Mouse (Mus musculus): ENCODE measurements around the gene Ssh2.

Gene Ssh2

DNA sequence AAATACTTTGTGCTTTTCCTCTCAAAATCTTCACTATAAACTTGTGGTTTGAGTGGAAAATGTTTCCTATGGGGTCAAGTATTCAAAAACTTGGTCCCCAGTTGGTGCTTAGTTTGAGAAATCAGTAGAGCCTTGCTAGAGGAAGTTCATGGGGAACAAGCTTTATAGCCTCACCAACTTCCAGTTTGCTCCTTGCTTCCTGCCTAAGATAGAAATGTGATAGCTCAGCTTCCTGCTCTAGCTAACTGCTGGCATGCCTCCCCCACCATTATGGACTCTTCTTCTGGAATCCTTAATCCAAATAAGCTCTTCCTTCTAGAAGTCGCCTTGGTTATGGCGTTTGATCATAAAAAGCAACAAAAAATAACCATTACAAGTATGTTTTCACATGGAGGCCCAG lies 190.2 kb downstream of the Ssh2 start:
- no peak for DNase-seq (ENCODE audit: low read depth, low spot score)

DNA sequence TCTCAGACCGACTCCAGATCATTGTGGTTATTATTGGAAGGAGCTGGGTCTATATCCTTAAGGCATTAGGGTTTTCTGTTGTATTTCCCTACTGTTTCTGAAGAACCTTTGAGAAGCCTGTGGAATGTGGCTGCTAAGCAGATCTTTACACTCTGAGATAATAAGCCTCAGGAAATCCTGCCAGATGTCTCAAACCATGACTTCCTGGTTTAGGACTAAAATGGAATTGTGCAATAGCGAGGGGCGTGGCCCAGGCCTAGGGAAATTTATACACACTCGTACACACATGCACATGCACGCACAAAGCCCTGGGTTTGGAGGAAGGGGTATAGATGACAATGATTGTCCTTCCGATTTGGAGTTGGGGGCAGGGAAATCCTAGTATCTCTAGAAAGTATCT lies 193.8 kb downstream of the Ssh2 start:
- DNase-seq (ENCODE audit: low read depth, low spot score): no peak

DNA sequence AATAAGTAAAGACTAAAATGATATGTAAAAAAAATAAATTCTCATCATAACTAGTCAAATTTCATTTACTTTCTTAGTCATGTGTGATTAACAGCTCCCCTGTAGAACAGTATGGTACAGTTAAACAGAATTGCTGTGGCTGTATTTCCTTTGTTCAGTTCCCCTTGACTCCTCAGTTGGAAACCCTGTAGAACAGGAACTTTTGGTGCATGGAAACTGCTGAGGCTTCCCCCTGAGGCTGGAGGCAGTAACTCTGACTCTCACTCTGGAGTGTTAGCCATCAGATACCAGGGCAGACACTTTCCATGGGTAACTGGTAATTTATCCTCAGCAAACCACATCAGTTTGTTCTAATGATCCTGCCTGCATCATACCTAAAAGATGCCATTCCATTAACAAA lies 195.2 kb downstream of the Ssh2 start:
- DNase-seq (ENCODE audit: low read depth, low spot score): no peak

DNA sequence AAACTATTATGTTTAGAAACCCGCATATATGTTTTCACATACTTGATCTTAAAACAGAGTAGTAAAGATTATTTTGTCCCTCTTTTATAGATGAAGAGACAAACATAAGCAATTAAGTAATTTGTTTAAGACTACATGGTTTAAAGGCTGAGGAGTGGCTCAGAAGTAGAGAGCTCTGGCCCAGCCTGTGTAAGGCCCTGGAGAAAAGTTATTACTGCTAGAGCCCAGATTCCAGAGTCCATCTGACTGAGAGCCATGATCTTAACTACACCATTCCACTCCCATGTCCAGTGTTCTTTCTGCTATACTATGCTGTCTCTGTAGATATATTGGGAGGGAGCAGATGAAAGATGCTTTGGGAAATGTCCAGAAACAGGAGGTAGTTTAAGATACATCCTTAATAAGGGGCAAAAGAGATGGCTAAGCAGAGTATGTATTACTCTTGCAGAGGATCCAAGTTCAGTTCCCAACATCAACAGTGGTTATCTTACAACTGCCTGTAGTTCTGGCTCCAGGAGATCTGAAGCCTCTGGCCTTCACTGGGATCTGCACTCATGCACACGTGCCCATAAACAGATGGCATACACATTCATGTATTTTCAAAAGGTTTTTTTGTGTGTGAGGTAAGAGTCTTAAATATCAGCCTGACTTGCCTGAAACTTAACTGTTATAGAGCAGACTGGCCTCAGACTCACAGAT lies 198.2 kb downstream of the Ssh2 start:
- DNase-seq (ENCODE audit: low read depth, low spot score): no peak

DNA sequence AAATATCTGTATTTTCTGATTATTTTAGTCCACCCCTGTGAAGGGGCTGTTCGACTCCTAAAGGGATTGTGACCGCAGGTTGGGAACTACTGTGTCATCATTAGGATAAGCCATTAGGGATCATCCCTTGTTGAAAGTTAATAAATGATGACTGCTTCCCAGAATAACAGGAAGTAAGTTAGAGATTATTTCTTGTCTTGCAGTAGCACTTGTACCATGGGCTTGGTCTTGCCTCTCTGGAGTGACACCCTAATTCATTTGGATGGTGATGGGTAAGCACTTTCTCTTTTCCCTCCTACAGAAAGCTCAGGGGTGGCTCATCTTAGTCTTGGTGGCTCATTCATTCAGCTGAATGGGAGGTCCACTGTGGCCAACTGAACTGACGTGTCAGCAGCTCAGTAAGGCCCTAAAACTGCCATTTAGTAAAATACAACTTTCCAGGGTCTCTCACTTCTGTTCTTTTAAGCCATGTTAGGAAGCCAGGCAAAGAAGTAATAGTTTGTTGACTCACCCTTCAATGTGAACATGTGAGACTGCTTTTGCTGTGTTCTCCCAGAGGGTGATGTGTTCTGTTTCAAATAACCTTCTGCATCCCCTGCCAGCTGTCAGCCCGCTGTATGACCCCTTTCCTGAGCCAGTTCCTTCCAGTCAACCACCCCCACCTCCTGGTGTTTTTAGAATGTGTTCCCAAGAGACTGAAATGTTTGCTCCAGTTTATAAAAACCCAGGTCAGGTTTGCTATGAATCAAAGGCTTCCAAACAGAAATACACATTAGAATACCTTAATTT lies 200.3 kb downstream of the Ssh2 start:
- DNase-seq (ENCODE audit: low read depth, low spot score): no peak

DNA sequence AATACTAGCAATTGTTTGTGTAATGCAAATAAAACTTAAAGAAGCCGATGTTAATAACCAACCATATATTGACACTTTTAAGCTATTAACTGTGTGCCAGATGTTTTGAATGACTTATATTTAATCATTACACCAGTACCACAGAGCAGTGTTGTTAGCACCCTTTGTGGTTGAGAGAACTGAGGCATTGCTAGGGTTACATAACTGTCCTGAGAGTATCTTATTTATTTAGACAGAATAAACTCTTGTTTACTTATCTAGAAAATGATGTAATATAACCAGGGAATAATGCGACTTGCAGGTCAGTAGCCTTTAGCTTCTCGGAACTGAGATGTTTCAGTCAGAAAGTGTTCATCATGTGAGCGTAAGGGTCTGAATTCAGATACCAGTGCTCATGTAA lies 201.9 kb downstream of the Ssh2 start:
- no peak for DNase-seq (ENCODE audit: low read depth, low spot score)

DNA sequence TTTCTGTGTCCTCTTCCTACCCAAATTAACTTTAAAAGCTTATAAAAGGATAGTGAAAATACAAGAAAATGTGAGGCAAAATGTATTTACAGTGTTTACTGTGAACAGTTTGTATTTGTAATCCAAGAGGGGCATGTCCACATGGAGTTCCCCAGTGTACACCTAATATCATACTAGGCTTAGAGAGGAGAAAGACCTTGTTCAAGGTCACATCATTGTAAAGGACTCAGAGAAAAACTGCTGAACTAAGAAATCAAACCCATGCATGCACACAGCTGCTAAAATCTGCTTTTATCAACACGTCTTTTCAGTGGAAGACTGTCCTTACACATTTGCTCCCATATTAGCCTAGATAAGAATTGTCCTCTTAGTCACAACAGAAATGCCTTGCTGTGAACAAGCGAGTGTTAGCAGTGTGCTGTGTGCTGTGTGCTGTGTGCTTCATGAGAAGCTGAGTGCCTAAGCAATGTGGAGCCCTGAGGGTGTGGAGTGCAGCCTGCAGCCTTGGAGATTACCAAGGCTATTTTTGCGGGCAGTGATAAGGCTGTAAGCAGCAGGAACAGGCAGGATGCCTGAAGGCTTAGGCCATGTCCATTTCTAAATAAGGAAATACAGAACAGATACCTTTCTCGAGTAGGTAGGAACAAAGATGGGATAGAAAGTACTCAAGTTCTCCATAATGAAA lies 207.2 kb downstream of the Ssh2 start:
- no peak for DNase-seq (ENCODE audit: low read depth, low spot score)

DNA sequence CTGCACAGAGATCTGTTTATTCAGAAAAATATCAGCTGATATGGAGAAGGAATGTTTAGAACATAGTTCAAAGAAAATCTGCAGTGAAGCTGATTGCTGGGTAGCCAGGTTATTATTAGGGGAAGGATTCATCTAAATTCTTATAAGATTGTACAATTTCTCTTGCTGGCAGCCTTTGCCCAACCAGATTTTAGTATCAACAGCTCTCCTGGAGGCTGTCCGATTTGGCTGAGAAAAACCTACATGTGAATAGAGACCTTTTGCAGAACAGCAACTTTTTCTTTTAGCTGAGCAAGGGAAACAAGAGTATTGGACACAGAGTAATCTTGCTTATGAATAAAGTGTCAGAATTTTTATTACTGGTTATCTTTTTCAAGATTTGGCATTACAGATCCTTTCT lies 212.4 kb downstream of the Ssh2 start:
- DNase-seq (ENCODE audit: low read depth, low spot score): no peak

DNA sequence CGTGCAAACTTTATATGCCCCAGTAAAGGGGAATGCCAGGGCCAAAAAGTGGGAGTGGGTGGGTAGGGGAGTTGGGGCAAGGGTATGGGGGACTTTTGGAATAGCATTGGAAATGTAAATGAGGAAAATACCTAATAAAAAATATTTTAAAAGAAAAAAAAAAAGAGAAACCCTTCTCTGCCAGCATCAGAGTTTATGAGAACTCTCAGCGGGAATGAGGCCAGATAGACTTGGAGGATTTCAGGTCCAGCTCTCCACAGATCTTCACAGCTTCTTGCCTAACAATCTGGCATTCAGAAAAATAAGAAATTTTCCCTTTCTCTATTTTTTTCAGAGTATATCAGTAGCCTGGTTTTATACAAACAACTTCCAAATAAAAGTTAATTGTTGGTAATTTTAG lies 220.9 kb downstream of the Ssh2 start:
- DNase-seq (ENCODE audit: low read depth, low spot score): no peak

DNA sequence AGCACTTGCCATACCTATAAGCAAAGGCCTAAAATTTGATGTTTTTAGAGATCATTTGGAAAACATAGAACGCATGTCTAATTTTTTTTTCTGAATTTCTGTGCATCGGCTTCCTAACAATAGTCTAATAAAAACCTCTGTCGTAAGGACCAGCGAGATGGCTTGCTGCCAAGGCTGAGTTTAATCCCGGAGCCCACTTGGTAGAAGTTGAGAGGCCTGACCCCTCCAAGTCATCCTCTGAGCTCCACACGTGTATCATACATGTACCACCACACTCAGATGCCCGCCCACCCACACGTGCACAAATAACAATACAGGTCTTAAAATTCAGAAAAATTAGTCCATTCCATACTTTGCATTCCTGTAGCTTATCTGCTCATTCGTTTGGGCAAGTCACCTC lies 224.0 kb downstream of the Ssh2 start:
- no peak for DNase-seq (ENCODE audit: low read depth, low spot score)

DNA sequence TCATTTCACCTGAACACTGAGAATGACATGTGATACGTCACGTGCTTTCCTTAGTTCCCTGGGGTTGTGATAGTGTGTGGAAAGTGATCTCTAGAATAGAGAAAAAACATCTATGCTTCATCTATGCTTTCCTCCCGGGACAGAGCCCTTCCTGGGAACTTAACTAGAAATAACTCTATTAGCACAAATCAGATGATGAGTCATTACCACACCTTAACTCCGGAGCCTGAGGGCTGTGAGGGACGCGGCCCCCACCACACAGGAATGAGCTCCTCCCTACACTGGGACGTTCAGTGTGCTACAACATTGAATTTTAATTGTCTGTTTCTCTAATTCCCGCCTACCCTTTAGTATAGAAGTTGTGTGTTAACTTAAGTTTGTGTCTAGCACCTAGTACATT lies 224.9 kb downstream of the Ssh2 start:
- no peak for DNase-seq (ENCODE audit: low read depth, low spot score)

DNA sequence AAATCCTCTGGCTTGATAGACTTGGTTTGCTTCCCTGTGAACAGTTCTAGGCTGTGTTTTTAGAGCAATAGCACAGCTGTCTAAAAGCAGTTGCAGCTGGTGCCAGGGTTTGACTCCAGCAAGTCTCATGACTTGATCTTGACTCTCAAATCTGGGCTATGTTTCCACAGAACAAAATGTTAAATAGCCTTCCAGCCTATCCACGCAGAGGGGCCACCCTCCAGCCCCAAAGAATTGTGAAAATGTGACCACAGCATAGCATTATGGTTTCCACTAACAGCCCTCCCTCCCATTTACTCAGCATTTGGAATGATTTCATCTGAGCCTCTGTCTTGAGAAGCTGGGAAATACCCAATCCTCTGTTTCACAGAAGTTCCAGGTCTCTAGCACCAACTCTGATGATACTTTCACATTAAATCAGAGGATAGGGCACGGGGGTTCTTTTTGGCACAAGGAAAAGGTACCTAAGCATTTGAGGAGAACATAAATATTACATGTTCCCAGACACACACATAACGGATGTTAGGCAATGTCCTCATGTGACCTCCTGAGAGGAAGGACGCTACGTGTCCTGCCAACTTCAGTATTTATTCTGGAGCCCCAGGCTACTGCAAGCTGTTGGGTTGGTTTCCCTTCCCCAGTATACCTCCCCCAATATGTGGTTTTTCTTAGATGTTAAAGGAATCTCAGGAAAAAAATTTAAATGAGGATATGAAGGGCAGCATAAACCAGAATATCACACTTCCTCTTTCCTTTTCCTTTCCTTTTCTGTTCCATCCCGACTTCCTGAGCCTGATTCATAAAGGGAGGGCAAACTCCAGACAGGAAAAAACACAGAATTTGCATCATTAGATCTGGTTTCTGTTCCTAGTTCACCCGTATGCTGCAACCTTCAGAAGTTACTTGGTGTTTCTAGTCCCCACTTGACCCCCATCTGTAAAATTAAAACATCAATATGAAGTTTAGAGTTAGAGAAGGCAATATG lies 226.4 kb downstream of the Ssh2 start:
- no peak for DNase-seq (ENCODE audit: low read depth, low spot score)

DNA sequence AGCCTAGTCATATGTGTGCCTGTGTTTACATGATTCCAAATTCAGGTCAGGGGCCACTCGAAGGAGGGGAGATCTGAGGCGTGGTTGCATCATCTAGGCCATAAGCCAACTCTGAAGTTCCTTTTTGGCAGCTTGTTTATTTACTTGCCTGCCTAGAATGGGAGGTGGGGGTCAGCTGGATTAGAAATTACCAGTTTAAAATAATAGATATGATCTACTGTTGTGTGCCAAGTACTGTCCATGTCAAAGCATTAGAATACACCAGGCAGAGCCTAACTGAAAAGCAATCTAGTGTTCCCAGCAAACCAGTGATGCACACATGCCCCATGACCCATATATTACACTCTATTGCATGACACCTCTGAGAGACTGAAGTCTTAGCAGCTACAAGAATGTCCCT lies 228.9 kb downstream of the Ssh2 start:
- no peak for DNase-seq (ENCODE audit: low read depth, low spot score)

DNA sequence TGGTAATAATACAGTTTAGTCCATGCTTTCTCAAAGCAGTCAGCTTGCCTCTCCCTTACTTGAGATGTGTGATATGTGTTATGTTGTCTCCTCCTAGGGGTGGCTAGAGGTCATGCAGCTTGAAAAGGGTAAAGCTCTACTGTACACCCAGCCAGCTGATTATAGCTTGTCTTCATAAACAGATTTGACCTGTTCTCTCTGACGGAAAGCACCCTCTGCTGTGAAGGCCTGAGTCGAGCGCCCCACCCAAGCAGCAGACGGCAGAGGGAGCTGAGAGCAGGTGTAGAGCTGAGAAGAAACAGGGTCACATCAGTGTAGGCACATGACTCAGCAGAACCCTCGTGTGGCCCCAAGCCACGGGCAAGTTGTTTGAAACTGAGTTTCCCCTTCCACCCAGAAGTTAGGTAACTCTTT lies 230.5 kb downstream of the Ssh2 start:
- DNase-seq (ENCODE audit: low read depth, low spot score): no peak

DNA sequence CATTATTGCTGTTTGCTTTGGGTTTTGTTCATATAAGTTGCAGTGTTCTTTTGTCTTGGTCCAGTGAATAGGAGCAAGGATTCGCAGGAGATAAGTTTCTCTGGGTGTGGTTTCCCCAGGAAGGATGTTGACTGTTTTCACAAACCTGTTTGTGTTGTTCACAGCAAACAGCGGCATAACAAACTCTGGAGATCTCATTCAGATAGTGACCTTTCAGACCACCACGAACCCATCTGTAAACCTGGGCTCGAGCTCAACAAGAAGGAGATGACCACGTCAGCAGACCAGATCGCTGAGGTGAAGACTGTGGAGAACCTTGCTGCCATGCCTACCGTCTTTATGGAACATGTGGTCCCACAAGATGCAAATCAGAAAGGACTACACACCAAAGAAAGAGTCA lies 233.1 kb downstream of the Ssh2 start:
- no peak for DNase-seq (ENCODE audit: low read depth, low spot score)

DNA sequence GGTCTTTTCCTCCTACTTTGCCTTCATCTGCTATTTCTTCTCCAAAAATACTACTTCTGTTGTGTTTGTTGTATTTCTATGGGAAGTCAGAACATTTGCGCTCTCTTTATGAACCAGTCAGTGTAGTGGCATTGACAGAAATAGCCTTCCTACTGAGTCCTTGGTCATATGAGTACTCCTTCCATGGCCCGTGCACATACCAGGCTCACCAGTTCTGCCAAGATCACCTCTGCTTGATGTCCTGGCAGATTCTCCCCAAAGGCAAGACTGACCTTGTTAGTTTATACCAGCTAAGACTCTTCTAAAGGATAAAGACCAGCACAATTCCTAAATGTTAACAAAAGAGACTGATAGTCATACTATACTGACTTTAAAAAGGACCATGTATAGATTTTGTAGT lies 235.6 kb downstream of the Ssh2 start:
- DNase-seq (ENCODE audit: low read depth, low spot score): no peak

DNA sequence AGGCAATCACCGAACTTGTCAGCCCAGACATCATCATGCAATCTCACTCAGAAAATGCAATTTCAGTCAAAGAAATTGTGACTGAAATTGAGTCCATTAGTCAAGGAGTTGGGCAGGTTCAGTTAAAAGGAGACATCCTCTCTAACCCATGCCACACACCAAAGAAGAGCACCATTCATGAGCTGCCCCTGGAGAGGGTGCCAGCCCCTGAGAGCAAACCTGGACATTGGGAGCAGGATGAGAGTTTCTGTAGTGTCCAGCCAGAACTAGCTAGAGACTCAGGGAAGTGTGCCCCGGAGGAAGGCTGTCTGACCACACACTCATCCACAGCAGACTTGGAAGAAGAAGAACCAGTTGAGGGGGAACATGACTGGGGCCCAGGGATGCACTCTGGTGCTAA lies 237.3 kb downstream of the Ssh2 start:
- no peak for DNase-seq (ENCODE audit: low read depth, low spot score)

DNA sequence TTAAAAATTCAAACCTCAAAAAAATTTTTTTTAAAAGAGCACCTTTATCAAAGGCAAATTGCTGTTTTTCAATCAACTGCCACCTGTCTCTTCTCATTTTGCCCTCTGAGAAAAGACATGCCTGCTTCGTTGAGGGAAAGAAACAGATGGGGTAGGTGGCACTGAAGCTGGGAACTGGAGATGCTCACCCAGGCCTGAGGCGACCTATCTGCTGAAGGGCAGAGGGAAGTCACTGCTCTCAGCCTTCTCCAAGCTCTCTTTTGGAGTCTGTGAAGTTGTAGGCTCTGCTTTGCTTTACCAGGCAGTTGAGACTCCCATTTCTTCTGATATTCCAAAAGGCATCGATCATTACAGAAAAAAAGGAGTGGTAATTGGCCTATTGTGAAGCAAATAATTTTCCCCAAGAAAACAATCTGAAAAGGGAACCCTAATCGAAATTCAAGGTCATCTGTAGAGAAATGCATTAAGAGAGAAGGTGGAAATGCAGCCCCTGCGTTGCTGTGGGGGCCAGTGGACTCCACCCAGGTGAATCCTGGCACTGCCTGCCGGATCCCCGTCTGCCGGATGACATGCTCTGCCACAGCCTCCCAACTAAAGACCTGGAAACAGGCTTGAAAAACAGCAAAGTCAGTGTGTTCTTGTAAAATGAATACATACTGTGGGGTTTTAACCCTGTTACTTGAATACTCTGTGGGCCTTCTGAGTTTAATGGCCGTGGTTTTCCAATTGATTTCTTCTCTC lies 239.9 kb downstream of the Ssh2 start:
- no peak for DNase-seq (ENCODE audit: low read depth, low spot score)

DNA sequence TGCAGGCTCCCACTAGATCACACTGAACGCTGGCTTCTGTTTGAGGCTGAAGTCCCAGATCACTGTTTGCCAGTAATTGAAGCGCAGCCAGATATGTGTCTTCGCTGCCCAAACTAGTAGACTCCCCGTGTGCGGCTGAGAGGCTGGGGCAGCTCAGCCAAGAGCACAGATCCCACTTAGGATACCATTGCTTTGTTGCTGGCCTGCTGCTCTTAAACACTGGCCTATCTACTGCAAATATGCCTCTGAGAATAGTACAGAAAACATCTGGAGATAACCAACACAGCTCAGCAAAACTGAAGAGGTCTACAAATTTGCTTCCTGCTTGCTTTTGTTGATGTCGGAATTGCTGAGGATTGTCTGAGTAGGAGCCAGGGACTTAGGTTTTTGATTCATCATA lies 240.8 kb downstream of the Ssh2 start:
- no peak for DNase-seq (ENCODE audit: low read depth, low spot score)

DNA sequence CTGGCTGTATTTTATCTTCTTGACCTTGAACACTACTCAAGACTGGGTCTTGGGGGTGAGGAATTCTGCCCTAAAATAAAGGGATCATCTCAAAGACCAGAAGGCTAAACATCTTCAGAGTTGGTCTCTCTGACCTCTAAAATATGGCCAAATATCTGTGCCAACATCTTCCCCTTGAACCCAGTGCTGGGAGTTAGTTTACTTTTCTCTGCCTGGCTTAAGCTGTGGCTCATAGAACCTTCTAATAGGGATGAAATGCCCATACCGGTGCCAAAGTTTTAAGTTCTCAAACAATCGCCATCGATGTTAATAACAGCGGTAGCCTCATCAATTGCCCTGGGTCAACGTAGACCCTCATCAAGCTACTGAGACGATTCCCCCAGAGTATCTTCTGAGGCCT lies 245.8 kb downstream of the Ssh2 start:
- no peak for DNase-seq (ENCODE audit: low read depth, low spot score)

Data from embryo, embryonic 11.5 days (tissue).